Comparison of ENCODE assay signal across 1 mouse cellular context in the genomic region with DNA sequence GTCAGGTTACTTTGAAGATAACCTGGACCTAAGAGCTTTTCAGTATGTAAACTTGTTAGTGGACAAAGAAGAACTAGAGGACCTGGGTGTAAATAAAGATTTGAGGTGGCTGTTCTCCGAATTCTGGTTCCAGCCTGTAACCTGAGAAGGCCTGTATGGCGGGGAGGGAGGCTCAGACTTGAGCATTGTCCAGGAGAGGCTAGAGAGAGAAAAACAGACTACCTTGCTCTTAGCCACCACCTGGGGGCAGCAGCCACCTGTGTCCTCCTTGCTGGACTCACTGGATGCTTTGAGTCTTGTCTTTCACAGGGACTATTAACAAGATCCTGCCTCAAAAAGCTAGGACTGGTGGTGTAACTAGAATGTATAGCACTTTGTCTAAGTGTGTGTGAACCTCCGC.
TF ChIP-seq lines count a peak whose summit lies in the region.

No protein-coding gene starts in this region.

TF ChIP-seq in MEL, 35 proteins besides CTCF, POLR2A, EP300 and RAD21 (continued from another document):
- TF ChIP-seq SMC3 (IDR thresholded peaks at IDR 0.05; ENCODE audit: low read depth, low read length): peak; percentile 63
